Mouse (Mus musculus) lung, postnatal 25 days (tissue): Measurements from ENCODE around the gene Bloc1s6.
A peak's percentile ranks its signal among the peaks of the same experiment; 100 is the strongest.

Experiments used
- DNase-seq: peaks from one replicate; pipeline ENCODE4 v3.0.0; 2022; ENCODE audit warnings: low spot score

The Bloc1s6 gene

DNA sequence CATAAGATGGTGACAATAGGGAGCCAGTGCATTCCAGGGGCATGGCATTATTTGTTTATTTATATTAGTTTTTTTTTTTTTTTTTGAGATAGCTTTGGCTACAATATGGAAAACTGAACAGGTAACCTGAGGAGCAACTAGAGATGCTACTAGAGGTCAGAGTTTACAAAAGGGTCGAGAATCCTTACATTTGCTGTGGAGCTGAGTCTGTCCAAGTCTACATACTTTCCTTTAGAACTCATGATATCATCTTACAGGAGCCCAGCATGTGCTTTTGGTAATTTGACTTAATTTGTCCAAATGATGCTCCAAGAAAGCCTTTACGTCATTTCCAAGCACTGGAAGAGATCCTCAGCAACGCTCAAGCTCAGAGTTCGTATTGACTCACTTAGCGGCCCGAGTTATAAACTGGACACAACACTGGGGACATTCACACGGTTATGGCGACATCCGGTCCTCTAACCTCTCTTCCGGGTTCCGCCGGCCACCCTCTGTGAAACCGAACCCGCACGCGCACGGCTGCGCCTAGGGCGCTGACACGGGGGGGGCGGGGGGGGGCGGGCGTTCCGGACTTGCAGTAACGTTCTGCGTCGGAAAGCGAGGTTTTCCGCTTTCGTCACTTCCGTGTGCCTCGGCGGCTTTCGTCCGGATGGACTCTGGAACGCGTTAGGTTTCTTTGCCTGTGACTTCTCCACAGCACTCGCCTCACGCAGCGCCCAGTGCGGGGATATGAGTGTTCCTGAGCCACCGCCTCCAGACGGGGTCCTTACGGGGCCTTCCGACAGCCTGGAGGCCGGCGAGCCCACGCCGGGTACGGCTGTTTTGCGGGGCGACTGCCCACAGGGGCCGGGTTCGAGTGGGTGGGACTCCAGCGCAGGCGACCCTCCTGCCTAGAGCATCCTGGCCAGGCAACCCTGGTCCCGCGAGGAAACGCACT is at the start of gene Bloc1s6:
Gene Bloc1s6, plus strand, starts transcription at position 610 of the 937 bp plus-strand sequence.
- DNase-seq, result peak; percentile 90

- DNase-seq, result no peak
These were observed 40.8 kb upstream of the Bloc1s6 start for GRCm38 (mm10) chr2:122697526-122697925.

DNA sequence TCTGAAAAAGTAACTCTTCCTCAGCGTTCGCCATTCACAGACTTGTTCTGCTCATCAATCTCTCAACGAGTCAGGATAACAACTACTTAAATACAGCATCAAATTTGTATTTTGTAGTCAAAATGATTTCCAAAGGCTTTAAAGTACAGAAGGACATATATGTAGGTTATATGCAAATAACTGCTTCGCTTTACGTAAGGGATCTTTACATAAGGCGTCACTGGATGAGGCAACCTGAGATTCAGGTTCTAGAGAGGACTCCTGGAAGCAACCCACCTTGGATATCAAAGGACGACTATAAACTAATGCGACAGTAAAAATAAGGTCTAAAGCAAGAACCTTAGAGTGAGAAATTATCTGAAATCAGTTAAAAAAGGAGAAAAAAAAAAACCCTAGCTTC is 37.3 kb upstream of the Bloc1s6 start:
- no peak for DNase-seq

DNA sequence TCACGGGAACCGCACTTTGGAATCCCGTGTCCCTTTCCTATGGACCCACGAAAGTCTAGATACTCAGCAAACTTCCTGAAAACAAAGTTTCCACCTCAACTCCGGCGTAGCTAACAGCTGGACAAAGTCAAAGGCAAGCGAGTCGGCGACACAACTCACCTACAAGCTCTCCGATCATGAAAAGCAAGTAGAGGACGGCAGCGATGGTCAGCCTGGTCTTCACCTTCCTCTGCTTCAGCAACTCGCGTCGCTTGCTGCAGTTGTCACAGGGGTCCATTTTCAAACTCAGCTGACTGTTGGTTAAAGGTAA is 36.5 kb upstream of the Bloc1s6 start:
- DNase-seq, result no peak

DNA sequence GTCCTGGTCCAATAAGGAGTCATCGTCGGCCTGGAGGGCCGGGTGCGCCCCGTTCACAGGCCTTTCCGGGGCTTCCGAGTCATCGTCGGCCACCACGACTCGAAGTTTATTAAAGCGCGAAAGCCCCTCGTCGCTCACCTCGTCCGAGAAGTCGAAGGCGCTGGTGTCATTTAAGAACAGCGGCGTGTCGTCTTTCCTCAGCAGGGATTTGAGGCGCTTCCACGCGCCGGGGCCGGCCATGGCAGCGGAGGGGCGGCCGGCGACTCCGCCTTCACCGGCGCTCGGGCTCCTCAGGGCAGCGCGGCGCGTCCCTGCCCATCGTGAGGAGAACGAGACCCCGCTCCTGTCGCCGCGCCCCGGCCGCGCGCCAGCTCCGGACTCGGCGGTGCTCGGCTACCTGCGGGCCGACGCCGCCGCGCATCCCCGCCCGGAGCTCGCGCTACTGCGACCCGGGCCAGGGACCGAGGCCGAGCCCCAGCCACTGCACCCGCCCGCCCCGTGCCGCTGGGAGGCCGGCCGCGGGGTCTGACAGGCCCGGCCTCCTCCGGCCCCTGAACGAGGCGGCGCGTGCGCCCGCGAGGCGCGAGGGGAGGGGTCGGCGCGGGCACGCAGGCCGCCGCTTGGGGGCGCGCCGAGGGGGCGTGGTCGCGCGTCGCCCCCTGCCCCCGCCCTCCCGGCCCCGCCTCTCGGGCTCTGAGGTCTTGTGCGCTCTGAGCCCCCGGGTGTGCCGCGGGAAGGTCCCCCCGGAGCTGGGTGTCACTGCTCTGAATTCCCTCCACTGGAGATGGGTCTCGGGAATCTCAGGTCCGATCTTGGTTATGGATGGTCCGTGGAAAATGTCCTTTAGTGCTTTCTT is 35.9 kb upstream of the Bloc1s6 start, which contains the start of gene Slc30a4:
Gene Slc30a4, minus strand, starts transcription at position 483 of the 856 bp plus-strand sequence.
- DNase-seq, result peak; percentile 70

DNA sequence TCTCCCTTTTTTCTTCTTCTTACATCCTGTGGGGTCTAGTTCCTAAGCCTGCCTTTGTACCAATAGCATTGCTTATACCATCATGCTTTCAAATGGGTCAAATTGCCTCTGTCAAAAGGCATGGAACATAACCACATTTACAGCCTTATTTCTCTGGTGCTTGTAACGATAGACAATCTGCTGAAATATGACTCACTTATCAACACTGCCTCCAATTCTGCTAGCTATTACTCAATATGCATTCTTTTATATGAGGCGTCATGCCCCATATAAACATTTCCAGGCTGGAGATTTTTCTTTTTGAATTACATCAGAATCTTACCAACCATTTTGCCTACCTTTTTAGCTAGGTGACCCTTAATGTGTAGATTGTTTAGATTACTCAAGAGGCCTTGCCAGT is 33.7 kb upstream of the Bloc1s6 start:
- no peak for DNase-seq

DNA sequence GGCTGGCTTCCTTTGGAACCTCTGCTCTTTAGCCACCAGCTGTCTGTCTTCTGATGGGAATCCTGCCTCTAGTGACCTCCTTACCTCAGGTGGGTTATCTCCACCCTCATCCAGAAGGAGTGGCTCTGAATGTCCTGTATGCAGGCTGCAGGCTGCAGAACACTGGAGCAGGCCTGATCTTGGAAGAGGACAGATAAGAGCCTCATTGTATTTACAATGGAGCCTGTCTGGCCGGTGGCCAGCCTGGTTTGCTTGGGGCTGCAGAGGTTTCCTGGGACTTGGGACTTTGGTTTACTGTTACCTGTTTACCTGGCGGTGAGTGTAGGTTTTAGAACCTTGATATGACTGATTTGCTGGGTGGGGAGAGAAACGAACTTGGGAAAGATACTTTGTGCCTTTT is 30.2 kb upstream of the Bloc1s6 start:
- DNase-seq, result no peak

- DNase-seq, result no peak
These were observed 29.1 kb upstream of the Bloc1s6 start for GRCm38 (mm10) chr2:122709156-122709555.

DNA sequence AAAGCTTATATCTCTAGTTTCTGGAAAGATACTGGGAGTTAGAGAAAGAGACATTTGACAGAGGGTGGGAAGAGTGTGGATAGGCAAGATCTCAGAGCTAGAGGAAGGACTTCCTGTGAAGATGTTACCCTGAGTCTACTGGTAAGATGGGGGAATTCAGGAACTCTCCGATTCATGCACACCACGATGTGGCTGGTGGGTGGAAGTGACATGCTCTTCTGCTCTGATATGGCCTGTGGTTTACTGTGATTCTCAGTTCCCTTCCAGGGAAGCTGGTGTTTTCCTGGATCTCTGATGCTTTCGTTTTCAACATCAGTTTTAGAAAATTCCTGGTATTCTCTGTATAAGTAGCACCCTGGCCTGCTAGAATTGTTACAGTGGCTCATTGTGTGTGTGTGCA is 26.4 kb upstream of the Bloc1s6 start:
- DNase-seq, result no peak

DNA sequence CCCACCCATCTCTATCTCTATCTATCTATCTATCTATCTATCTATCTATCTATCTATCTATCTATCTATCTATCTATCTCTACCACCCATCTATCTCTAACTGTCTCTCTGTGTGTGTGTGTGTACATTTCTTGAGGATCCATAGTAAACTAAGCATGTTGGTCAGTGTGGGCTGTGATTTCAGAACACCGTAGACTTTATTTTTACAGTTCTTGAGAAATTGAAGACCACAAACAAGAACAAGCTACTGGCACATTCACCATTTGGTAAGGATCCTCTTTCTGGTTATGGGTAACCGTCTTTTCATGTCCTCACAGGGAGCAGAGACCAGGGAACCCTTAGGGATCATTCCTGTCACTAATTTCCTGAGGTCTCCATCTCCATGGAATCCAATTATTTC is 25.5 kb upstream of the Bloc1s6 start:
- no peak for DNase-seq

DNA sequence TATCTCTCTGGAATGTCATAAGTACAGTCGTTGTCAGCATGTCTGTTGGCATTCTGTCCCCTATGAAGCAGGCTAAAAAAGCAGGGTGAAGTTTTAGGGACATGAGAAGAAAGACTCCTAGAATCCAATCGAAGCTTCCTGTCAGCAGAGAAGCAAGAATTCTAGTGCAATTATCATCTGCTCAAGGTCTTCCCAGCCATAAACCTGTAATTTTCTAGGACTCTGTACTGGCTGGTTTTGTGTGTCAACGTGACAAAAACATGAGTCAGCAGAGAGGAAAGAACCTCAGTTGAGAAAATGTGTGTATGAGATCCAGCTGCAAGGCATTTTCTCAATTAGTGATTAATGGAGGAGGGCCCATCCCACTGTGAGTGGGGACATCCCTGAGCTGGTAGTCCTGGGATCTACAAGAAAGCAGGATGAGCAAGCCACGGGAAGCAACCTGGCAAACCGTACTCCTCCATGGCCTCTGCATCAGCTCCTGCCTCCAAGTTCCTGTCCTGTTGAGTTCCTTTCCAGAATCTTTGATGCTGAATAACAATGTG is 23.1 kb upstream of the Bloc1s6 start:
- no peak for DNase-seq

DNA sequence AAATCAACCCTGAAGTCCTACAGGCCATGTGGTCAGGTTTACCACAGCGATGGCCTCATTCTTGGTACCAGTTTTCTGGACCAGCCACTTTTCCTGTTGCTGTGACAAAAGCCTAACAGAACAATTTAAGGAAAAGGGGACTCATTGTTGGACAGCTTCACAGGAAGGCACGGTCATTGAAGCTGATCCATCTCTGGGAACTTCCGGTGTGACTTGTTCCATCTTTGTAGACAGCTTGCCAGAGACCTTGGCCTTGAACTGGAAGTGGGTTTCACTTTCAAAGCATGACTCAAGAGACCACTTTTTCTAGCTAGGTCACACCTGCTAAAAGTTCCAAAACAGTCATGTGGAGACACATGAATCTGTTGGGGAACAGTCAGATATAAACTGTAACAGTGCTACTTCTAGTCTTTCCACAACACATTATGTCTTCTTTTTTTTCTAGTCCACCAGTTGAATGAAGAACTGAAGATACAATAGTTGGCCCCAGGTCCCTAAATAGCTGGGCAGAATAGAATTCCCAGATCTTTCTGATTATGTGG is 21.9 kb upstream of the Bloc1s6 start:
- DNase-seq, result no peak

GRCm38 (mm10) chr2:122719232-122719631 is 19.1 kb upstream of the Bloc1s6 start:
- no peak for DNase-seq

DNA sequence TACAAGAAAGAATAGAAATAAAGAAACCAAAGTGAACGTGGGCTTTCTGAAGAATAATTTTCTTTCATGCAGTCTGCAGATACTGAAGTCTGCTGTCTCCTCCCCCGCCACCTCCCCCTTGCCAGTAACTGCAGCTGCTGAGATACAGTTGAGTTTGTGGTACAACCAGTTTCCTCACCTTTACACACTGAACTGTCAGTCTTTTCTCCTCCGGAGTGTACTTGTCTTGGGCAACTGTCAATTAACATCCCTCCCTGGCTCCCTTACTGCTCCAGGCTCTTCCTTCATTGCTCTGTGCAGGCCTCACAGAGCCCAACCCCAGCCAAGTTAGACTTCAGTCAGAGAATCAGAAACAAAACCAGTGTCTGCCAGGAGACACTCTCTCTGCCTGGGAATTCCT is 17.7 kb upstream of the Bloc1s6 start:
- no peak for DNase-seq

DNA sequence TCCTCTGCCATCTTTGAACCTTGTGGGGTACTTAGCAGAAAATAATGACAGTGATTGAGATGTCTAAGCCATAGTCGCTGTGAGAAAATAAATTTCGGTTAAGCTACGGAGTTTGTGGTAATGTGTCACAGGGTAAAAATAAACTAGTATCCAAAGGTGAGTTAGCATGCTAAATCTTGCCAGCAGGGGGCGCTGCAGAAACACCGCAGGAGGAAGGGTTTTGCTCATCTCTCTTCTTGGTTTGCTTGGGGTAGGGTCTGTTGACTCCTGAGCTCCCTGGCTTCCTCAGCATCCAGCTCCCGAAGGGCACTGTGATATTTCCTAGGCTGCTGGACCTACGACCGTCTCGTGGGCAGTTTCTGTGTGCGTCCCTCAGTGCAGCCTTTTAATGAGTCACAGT is 12.7 kb upstream of the Bloc1s6 start:
- no peak for DNase-seq

GRCm38 (mm10) chr2:122731456-122731855 is 6.8 kb upstream of the Bloc1s6 start:
- DNase-seq, result no peak

GRCm38 (mm10) chr2:122739023-122739422 is 720 bp downstream of the Bloc1s6 start:
- no peak for DNase-seq

- no peak for DNase-seq
These were observed 8.2 kb downstream of the Bloc1s6 start for GRCm38 (mm10) chr2:122746461-122746860.

- peak; percentile 34 for DNase-seq
These were observed 15.5 kb downstream of the Bloc1s6 start for GRCm38 (mm10) chr2:122753739-122754343.

- no peak for DNase-seq
These were observed 21.5 kb downstream of the Bloc1s6 start for GRCm38 (mm10) chr2:122759791-122760190.

GRCm38 (mm10) chr2:122762991-122763390 is 24.7 kb downstream of the Bloc1s6 start:
- DNase-seq, result no peak

GRCm38 (mm10) chr2:122764526-122764925 is 26.2 kb downstream of the Bloc1s6 start:
- DNase-seq, result no peak
